Mouse (Mus musculus) lung, embryonic 16.5 days (tissue): Measurements from ENCODE around the gene Smim24. TPM values are rescaled to one million over a fixed set of nuclear protein-coding genes. Genes with fewer than 3 reads are reported as not detected.

Experiments used
- ATAC-seq: fragments of 200-750 bp; cut with Nextera tagmentation; 2 replicates; pipeline ENCODE4 v1.8.0; 2017; ENCODE audit warnings: low read depth, mild to moderate bottlenecking, moderate library complexity
- H3K27ac ChIP-seq: fragments of 300-500 bp; sonication (generic); 2 replicates; pipeline ENCODE4 v1.5.1; 2014; ENCODE audit warnings: mild to moderate bottlenecking, control low read depth, low read length
- H3K27me3 ChIP-seq: fragments of 300-500 bp; sonication (generic); 2 replicates; pipeline ENCODE4 v1.6.1; 2014; ENCODE audit warnings: low read depth, low read length, mixed read lengths; ENCODE audit not compliant: control insufficient read depth, insufficient read depth
- H3K36me3 ChIP-seq: fragments of 300-500 bp; sonication (generic); 2 replicates; pipeline ENCODE4 v1.6.1; 2014; ENCODE audit warnings: low read length; ENCODE audit not compliant: control insufficient read depth, insufficient read depth
- H3K4me1 ChIP-seq: fragments of 300-500 bp; sonication (generic); replicated peaks from 2 replicates; pipeline ENCODE4 v1.6.1; 2014; ENCODE audit warnings: low read length, mixed read lengths; ENCODE audit not compliant: control insufficient read depth, insufficient read depth
- H3K4me2 ChIP-seq: fragments of 300-500 bp; sonication (generic); 2 replicates; pipeline ENCODE4 v1.6.1; 2014; ENCODE audit warnings: low read depth, low read length, control low read depth
- H3K4me3 ChIP-seq: fragments of 300-500 bp; sonication (generic); 2 replicates; pipeline ENCODE4 v1.5.1; 2014; ENCODE audit warnings: mild to moderate bottlenecking, low read length, control low read depth
- H3K9ac ChIP-seq: fragments of 300-500 bp; sonication (generic); 2 replicates; pipeline ENCODE4 v1.6.1; 2014; ENCODE audit warnings: low read length, control low read depth
- H3K9me3 ChIP-seq: fragments of 300-500 bp; sonication (generic); 2 replicates; pipeline ENCODE4 v1.6.1; 2016; ENCODE audit warnings: low read length; ENCODE audit not compliant: control insufficient read depth
- WGBS: fragments of 180-500 bp; shearing (Covaris S2); extraction: QIAGEN DNeasy Blood & Tissue Kit; methylation state at CpG from one replicate; pipeline ENCODE4 v1.1.7; 2014; 5-methylcytosine and 5-hydroxymethylcytosine counted together
- polyA plus RNA-seq: library from polyadenylated mRNA; unstranded; fragments of >200 nt; fragmentation: Nextera tagmentation; extraction: Ambion mirVana; gene quantifications from 2 replicates; pipeline ENCODE4 v1.2.1, GENCODE M21; 2015

Gene Smim24
- polyA plus RNA-seq, 1 experiment from 2014 or later, result 7.9 TPM

GRCm38 (mm10) chr10:81428507-81428870, 35.6 kb downstream of the Smim24 start:
- 86% methylated on average over 7 of the region's 7 CpGs for WGBS
- H3K27ac ChIP-seq, result no peak overlapping the region
- H3K9ac ChIP-seq, result no peak overlapping the region
- peaks cover 41% of the 10 kb centered on the region for H3K4me1 ChIP-seq
- no peak overlapping the region for H3K4me2 ChIP-seq
- no peaks in the 10 kb centered on the region for H3K27me3 ChIP-seq
- ATAC-seq, result no peak
- no peaks in the 10 kb centered on the region for H3K36me3 ChIP-seq
- H3K4me3 ChIP-seq, result no peak overlapping the region
- H3K9me3 ChIP-seq, result no peaks in the 10 kb centered on the region

DNA sequence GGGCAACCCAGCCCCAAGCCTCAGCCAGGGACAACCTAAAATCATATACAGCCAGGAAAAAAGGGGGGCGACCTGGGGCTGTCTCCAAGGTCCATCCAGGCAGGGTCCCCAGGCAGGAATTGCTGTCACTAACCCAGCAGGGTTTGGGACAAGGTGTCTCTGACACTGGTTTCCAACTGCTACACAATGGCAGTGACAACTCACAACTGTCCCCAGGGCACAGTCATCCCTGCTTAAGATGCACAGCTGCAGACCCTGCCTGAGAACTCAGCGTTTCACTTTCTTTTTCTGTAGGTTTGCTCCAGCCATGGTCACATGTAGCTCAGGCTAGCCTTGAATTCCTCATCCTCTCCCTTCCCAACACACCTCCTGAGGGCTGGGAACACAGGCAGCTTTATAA, 36.2 kb downstream of the Smim24 start:
- H3K4me2 ChIP-seq, result no peak overlapping the region
- H3K36me3 ChIP-seq, result no peaks in the 10 kb centered on the region
- peaks cover 43% of the 10 kb centered on the region for H3K4me1 ChIP-seq
- WGBS, result 43% methylated on average over 2 of the region's 2 CpGs
- no peaks in the 10 kb centered on the region for H3K9me3 ChIP-seq
- no peak overlapping the region; the same call in 1 of the 2 replicates for H3K27ac ChIP-seq
- no peak for ATAC-seq
- no peak overlapping the region for H3K4me3 ChIP-seq
- H3K9ac ChIP-seq, result no peak overlapping the region
- H3K27me3 ChIP-seq, result no peaks in the 10 kb centered on the region

GRCm38 (mm10) chr10:81429605-81430061, 36.8 kb downstream of the Smim24 start:
- Histone ChIP-seq H3K4me3 (peak overlapping the region; percentile 83), H3K9ac (peak overlapping the region; percentile 86), H3K27ac (peak overlapping the region; percentile 98), H3K4me1 (peaks cover 41% of the 10 kb centered on the region), H3K36me3 (no peaks in the 10 kb centered on the region), H3K9me3 (no peaks in the 10 kb centered on the region), H3K4me2 (peak overlapping the region; percentile 98), H3K27me3 (no peaks in the 10 kb centered on the region)
- WGBS, result 0% methylated on average over 18 of the region's 20 CpGs
- ATAC-seq, result peak; percentile 52

DNA sequence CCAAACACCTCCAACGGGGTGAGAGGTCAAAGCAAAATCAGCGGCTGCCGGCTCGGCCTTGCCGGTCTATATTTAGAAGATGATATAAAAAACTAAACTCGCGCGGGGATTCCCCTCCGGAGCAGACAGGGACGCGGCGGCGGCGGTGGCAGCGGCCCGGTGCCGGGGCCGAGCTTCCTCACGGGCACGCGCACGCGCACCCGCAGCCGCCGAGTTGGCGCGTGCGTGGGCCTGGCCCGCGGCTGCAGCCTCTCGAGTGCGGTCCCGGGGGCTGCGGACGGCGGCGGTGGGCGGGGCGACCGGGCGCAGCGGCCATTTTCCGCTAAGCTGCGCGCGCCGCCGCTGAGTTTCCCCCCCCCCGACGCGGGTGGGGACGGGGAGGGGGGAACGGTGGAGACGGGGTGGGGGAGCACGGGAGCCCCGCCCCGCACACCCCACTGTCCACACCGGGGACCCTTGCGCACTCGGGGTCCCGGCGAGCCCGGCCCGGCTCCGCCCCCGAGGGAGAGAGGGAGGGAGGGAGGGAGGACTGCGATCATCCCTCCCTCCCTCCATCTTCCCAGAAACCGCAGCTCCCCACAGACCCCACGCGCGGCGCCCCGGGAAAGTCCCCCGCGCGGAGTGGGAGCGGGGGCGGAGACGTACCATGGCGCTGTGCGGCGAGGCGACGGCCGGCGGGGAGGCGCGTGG, 37.4 kb downstream of the Smim24 start:
- peak overlapping the region; percentile 83 for H3K4me3 ChIP-seq
- peaks cover 40% of the 10 kb centered on the region for H3K4me1 ChIP-seq
- 0% methylated on average over 40 of the region's 89 CpGs for WGBS
- H3K36me3 ChIP-seq, result no peaks in the 10 kb centered on the region
- H3K27me3 ChIP-seq, result no peaks in the 10 kb centered on the region
- ATAC-seq, result peak; percentile 17
- peak overlapping the region; percentile 98 for H3K27ac ChIP-seq
- H3K9me3 ChIP-seq, result no peaks in the 10 kb centered on the region
- peak overlapping the region; percentile 86 for H3K9ac ChIP-seq
- H3K4me2 ChIP-seq, result peak overlapping the region; percentile 98

DNA sequence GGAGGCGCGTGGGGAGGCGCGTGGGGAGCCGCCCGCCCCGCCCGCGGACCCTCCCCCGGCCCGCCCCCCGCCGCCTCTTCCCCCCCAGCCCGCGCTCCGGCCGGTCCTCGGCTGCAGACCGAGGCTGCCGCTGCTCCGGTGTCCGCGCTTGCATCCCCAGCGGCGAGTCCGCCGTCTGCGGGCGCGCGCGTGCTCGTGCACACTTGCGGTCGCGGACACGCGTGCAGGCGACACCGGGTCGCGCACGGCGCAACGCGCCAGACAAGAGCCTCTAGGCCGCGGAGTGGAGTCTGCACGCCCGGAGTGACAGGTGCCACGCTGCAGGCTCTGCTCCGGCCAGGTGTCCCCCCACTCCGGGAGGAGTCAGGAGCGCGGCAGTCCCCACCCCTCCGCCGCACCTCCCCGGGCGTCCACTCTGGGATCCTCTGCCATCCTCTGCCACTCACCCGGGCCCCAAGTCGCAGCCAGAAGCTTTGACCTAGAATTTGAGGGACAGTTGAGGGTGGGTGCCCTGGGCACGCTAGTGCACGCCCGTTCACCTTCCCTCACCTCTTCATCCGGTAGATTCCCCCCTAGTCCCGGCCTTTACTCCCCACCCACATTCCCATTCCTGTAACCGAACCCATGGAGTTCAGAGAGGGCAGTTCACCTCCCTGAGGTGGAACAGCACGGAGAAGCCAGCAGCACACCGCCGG, 38.1 kb downstream of the Smim24 start:
- H3K9ac ChIP-seq, result peak overlapping the region; percentile 86
- peak; percentile 15; the same call in 1 of the 2 replicates for ATAC-seq
- H3K4me3 ChIP-seq, result peak overlapping the region; percentile 83
- no peaks in the 10 kb centered on the region for H3K9me3 ChIP-seq
- H3K4me2 ChIP-seq, result peak overlapping the region; percentile 98
- H3K27ac ChIP-seq, result peak overlapping the region; percentile 98
- peaks cover 36% of the 10 kb centered on the region for H3K4me1 ChIP-seq
- H3K36me3 ChIP-seq, result no peaks in the 10 kb centered on the region
- under 1% methylated on average over 50 of the region's 70 CpGs for WGBS
- no peaks in the 10 kb centered on the region for H3K27me3 ChIP-seq

DNA sequence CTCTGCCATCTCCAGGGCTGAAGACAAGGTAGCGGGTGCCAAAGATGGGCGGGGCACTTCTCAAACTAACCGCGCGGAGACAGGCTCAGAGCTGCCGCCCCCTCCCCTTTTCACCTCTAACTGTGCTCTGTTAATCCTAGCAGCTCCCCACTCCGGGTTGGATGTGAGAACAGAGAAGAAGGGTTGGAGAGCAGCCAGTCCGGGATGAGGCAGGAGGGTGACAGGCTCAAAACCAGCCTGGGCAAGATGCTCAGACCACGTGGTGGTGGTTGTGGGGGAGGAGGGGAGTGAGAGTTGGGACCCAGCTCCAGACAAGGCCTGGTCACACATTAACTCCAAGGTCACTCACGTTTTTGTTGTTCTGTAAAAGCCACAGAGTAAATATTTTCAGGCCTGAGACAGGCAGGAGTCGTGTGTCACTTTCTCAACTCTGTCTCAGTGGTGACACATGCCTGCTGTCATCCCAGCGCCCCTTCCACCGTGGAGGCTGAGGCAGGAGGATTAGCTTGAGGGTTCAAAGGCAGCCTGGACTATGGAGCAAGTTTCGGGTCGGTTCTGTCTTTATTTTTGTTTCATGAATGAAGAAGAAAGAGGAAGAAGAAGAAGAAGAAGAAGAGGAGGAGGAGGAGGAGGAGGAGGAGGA, 38.8 kb downstream of the Smim24 start:
- Histone ChIP-seq H3K36me3 (no peaks in the 10 kb centered on the region), H3K4me3 (peak overlapping the region; percentile 83), H3K4me1 (peaks cover 36% of the 10 kb centered on the region), H3K9ac (no peak overlapping the region; the same call in 1 of the 2 replicates), H3K27ac (no peak overlapping the region), H3K27me3 (no peaks in the 10 kb centered on the region), H3K4me2 (peak overlapping the region; percentile 98), H3K9me3 (no peaks in the 10 kb centered on the region)
- no peak for ATAC-seq
- 15% methylated on average over 15 of the region's 15 CpGs for WGBS

GRCm38 (mm10) chr10:81432169-81432867, 39.5 kb downstream of the Smim24 start:
- no peak overlapping the region for H3K27ac ChIP-seq
- H3K36me3 ChIP-seq, result no peaks in the 10 kb centered on the region
- no peak for ATAC-seq
- H3K4me1 ChIP-seq, result peaks cover 33% of the 10 kb centered on the region
- peak overlapping the region; percentile 57 for H3K4me2 ChIP-seq
- WGBS, result 58% methylated on average over 21 of the region's 21 CpGs
- no peaks in the 10 kb centered on the region for H3K9me3 ChIP-seq
- no peak overlapping the region for H3K9ac ChIP-seq
- no peaks in the 10 kb centered on the region for H3K27me3 ChIP-seq
- peak overlapping the region; percentile 12 for H3K4me3 ChIP-seq

GRCm38 (mm10) chr10:81432868-81433262, 40.0 kb downstream of the Smim24 start:
- ATAC-seq, result peak; percentile 83
- Histone ChIP-seq H3K9me3 (no peaks in the 10 kb centered on the region), H3K4me3 (peak overlapping the region; percentile 25), H3K36me3 (no peaks in the 10 kb centered on the region), H3K4me2 (peak overlapping the region; percentile 57), H3K9ac (peak overlapping the region; percentile 53), H3K4me1 (peaks cover 32% of the 10 kb centered on the region), H3K27ac (no peak overlapping the region), H3K27me3 (no peaks in the 10 kb centered on the region)
- WGBS, result under 1% methylated on average over 17 of the region's 17 CpGs
